Mouse (Mus musculus) heart, postnatal 14 days (tissue): Measurements from ENCODE around the gene Ptpn22. TPM values are rescaled to one million over a fixed set of nuclear protein-coding genes. Genes with fewer than 3 reads are reported as not detected.

Experiments used
- DNase-seq, 2 experiments: peaks; one replicate each; pipeline ENCODE4 v3.0.0; 2021 to 2022
- intact Hi-C: fragments of 180-260 bp; cut with DNase I; formaldehyde crosslinking; loops from one replicate; pipeline ENCODE4 v1.15.1; 2025
- total RNA-seq, 2 experiments: library from RNA; stranded (reverse); gene quantifications; 2 replicates each; pipeline ENCODE4 v1.2.3; 2021

The Ptpn22 gene
- total RNA-seq, 2 experiments from 2014 or later = 0.84 to 2.3 TPM

DNA sequence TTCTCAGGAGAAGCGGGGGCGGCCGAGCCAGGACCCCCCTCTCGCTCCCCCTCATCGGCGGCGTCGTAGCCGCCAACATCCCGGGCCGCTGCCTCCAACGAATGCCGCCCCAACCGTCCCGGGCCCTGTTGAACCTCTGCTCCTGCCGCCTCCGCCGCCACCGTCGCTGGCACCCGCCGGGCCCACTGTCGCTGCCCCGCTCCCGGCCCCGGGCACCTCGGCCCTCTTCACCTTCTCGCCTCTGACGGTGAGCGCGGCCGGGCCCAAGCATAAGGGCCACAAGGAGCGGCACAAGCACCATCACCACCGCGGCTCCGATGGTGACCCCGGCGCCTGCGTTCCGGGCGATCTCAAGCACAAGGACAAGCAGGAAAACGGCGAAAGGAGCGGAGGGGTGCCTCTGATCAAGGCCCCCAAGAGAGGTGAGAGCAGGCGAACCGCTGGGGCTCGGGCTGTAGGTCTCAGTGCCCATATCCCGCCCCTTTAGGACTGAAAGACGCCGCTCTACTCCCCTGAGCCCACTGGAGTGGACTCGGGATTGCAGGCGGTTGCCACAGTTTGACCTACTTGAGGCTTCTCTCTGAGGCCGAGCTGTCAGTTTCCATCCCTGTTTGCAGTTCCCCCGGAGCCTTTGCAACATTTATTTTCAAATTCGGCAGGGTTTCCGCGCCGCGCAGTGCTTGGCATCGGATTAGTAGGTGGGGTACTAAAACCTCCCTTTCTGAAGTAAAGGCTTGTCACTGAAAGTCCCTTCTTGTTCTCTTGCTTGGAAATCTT, 55.3 kb downstream of the Ptpn22 start:
- intact Hi-C loops = loop anchor here (2.0 to 10.0 kb wide), 2 partner anchors 54 to 300 kb away; partner anchors contain the start of gene Phtf1
- peak; percentile 53 to 66 for DNase-seq

- no peak for DNase-seq
- intact Hi-C loops = loop anchor here (2.0 to 10.0 kb wide), 2 partner anchors 53 to 299 kb away; partner anchors contain the start of gene Phtf1
Observed at GRCm38 (mm10) chr3:103915509-103915896, 55.9 kb downstream of the Ptpn22 start.

- DNase-seq = peak in 1 of 2 experiments; percentile 7
- intact Hi-C loops = loop anchor here (10.0 kb wide), 1 partner anchor 298 kb away; no protein-coding TSS in a partner anchor
Observed at GRCm38 (mm10) chr3:103916205-103916838, 56.7 kb downstream of the Ptpn22 start.

DNA sequence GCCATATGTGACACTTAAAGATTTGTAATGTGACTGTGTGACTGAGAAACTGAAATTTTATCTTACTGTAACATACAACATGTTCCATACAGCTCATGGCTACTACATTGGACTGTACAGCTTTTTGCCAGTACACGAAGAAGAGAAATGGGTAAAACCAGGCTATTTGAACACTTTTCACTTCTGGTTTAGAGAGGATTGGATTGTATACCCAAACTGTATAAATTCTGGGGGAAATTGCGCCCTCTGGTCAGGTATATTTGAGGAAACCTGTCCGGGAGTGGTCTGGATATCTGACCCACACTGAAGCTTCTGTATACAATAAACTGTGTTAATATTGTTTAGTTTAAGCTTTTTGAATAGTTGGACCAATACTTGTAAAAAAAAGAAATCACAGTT, 57.2 kb downstream of the Ptpn22 start:
- intact Hi-C loops = loop anchor here (10.0 kb wide), 1 partner anchor 298 kb away; no protein-coding TSS in a partner anchor

GRCm38 (mm10) chr3:103920094-103920493, 60.5 kb downstream of the Ptpn22 start:
- no peak for DNase-seq
- intact Hi-C loops = no loop called here

More for the DNA sequence above, 57.2 kb downstream of the Ptpn22 start:
- DNase-seq = no peak

DNA sequence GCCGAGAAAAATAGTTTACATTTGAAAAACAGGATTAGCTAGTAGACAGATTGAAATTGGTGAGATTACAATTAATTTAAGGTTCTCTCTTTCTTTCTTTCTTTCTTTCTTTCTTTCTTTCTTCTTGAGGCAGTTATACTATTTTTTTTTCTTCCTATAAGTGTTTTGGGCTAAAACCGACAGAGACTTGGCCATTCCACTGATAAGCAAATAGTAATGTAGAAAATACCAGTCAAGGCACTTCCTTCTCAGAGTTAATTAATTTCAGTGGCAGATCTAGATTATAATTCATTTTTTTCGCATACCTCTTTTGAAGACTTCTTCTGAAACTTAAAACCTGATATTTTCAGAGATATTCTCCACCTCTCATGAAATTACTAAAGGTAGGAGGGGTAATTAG, 65.7 kb downstream of the Ptpn22 start:
- intact Hi-C loops = no loop called here
- no peak for DNase-seq

DNA sequence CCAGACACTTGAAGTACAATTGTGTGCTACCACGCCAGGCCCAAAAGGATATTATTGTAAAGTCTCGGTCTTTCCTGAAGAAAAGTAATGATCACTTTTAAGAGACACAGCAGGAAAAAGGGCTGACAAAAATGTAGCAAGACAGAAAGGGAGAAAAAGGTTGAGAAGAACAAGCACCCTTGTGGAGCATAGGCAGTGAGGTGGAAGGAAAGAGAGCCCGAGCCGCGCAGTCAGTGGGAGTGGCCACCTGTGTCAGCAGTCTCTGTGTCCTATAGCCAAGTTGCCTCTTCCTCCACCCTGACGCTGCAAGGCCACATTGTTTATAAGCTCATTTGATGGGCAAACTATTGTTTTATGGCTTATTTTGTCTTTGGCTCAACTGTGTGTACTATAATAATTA, 67.9 kb downstream of the Ptpn22 start:
- intact Hi-C loops = no loop called here
- DNase-seq = peak; percentile 13 to 33

DNA sequence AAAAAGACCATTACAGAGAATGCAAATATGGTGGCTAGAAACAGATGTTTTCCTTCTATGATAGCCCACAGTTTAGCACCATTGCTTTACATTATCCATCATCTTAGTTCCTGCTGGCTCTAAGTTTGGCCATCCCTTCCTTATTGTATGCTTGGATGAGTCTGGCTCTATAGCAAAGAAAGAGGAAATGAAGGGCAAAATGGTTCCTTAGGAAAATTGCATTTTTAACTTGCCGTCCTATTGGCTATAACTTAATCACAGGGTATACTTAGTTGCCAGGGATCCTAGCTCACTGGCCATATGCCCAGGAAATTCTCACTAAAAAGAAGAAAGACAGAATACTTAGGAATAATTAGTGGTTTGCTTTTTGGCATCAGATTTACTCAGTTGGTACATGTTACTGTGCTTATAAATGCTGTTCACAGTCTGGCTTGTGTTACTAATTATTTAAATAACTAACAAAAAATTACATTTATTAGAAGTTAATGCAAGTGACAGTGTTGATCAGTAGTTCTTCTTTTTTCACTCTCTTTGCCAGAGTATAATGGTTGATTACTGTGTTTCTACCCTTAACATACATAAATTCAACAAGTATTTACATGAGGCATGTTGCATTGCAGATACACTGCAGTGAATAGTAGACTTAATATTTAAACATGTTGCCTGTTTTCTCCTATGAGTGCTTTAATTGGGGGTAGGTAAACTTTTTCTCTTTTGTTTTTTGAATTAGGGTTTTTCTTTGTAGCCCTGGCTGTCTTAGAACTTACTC, 85.4 kb downstream of the Ptpn22 start:
- intact Hi-C loops = no loop called here
- DNase-seq = no peak

DNA sequence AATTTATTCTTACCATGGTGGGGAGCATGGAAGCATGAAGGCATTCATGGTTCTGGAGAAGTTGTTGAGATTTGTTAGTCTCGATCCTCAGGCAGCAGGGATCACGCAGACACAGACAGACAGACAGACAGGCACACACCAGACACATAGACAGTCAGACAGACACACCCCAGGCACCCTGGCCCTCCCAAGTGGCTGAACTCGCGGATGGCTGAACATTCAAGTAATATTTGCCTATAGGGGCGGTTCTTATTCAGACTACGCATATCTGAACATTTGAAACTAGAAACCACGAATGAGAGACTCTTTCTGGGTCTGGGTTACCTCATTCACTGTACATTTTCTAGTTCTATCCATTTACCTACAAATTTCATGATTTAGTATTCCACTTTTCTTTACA, 89.1 kb downstream of the Ptpn22 start:
- intact Hi-C loops = no loop called here
- DNase-seq = no peak

GRCm38 (mm10) chr3:103960622-103961021, 101.0 kb downstream of the Ptpn22 start:
- no peak for DNase-seq
- intact Hi-C loops = no loop called here

Other genes with a start within 250 kb of the Ptpn22 start
- gene Atg4a-ps, start 213.7 kb upstream of the Ptpn22 start, total RNA-seq = 1 to 10 TPM in 1 of 2 experiments, not detected in 1; 2.7 TPM
- 1 to 10 TPM; 4.8 to 5.3 TPM for gene Olfml3, start 121.8 kb upstream of the Ptpn22 start, total RNA-seq
- gene Gm10964, start 120.4 kb upstream of the Ptpn22 start, total RNA-seq = not detected
- gene Hipk1, start 68.2 kb upstream of the Ptpn22 start, total RNA-seq = 100 to 1,000 TPM; 113 to 115 TPM
- gene Dclre1b, start 50.4 kb upstream of the Ptpn22 start, total RNA-seq = 10 to 100 TPM; 11.7 to 12.7 TPM
- 10 to 100 TPM; 12.7 to 13.9 TPM for gene Ap4b1, start 50.3 kb upstream of the Ptpn22 start, total RNA-seq
- under 1 TPM; 0.12 TPM for gene Gm43064, start 50.2 kb upstream of the Ptpn22 start, total RNA-seq
- not detected for gene Bcl2l15, start 27.2 kb upstream of the Ptpn22 start, total RNA-seq
- gene Rsbn1, start 54.3 kb downstream of the Ptpn22 start, total RNA-seq = 1 to 10 TPM; 9.8 to 9.9 TPM
- 10 to 100 TPM; 10.1 to 11.2 TPM for gene Phtf1, start 108.3 kb downstream of the Ptpn22 start, total RNA-seq